Mouse (Mus musculus) naive thymus-derived CD4-positive, alpha-beta T cell, adult 5 months (primary cell): Measurements from ENCODE around the gene Olfr365. TPM values are rescaled to one million over a fixed set of nuclear protein-coding genes. Genes with fewer than 3 reads are reported as not detected.

ENCODE experiments used
- polyA plus RNA-seq: library from polyadenylated mRNA; unstranded; fragments of 100-300 nt; shearing (Covaris generic); gene quantifications from one replicate; pipeline ENCODE4 v1.2.1, GENCODE M21; 2017

The Olfr365 gene
- polyA plus RNA-seq: not detected

GRCm38 (mm10) chr2:37187898-37188297 lies at the start of gene Olfr365:
Gene Olfr365, plus strand, starts transcription at chr2:37188198.

GRCm38 (mm10) chr2:37139022-37139421 lies 49.0 kb upstream of the Olfr365 start, which contains the start of gene Olfr364-ps1:
Gene Olfr364-ps1, plus strand, starts transcription at chr2:37139322.

GRCm38 (mm10) chr2:37211274-37211673 lies 23.3 kb downstream of the Olfr365 start, which contains the start of gene Olfr366:
Gene Olfr366, plus strand, starts transcription at chr2:37211574.

Other genes starting within 250 kb of the Olfr365 start
- gene Olfr357, start 194.4 kb upstream of the Olfr365 start, polyA plus RNA-seq: not detected
- gene Olfr358, start 178.9 kb upstream of the Olfr365 start, polyA plus RNA-seq: not detected
- not detected for gene Olfr360, start 122.5 kb upstream of the Olfr365 start, polyA plus RNA-seq
- not detected for gene Olfr361, start 98.9 kb upstream of the Olfr365 start, polyA plus RNA-seq
- not detected for gene Olfr362, start 70.3 kb upstream of the Olfr365 start, polyA plus RNA-seq
- not detected for gene Olfr364-ps1, start 48.9 kb upstream of the Olfr365 start, polyA plus RNA-seq
- gene Olfr366, start 23.4 kb downstream of the Olfr365 start, polyA plus RNA-seq: not detected
- not detected for gene Olfr368, start 138.3 kb downstream of the Olfr365 start, polyA plus RNA-seq
- gene Pdcl, start 171.1 kb downstream of the Olfr365 start, polyA plus RNA-seq: 32.1 TPM
- gene Rc3h2, start 234.7 kb downstream of the Olfr365 start, polyA plus RNA-seq: 36.9 TPM